Mouse (Mus musculus) embryonic facial prominence, embryonic 14.5 days (tissue): ENCODE measurements around the gene Thsd4. TPM values are rescaled to one million over a fixed set of nuclear protein-coding genes. Genes with fewer than 3 reads are reported as not detected.

Experiments used
- ATAC-seq: fragments of 200-750 bp; cut with Nextera tagmentation; 2 replicates; pipeline ENCODE4 v1.8.0; 2017; ENCODE audit warnings: low read depth, moderate number of reproducible peaks, moderate TSS enrichment
- DNase-seq: peaks from one replicate; pipeline ENCODE4 v3.0.0-alpha.2; 2015; ENCODE audit warnings: low spot score
- H3K27ac ChIP-seq: fragments of 300-500 bp; sonication (generic); replicated peaks from 2 replicates; pipeline ENCODE4 v1.5.1; 2014; ENCODE audit warnings: low read depth, mild to moderate bottlenecking, low read length, moderate library complexity
- H3K27me3 ChIP-seq: fragments of 300-500 bp; sonication (generic); replicated peaks from 2 replicates; pipeline ENCODE4 v1.6.1; 2014; ENCODE audit warnings: low read length; ENCODE audit not compliant: control insufficient read depth, insufficient read depth
- H3K36me3 ChIP-seq: fragments of 300-500 bp; sonication (generic); 2 replicates; pipeline ENCODE4 v1.6.1; 2014; ENCODE audit warnings: low read length, mixed read lengths; ENCODE audit not compliant: control insufficient read depth, insufficient read depth
- H3K4me1 ChIP-seq: fragments of 300-500 bp; sonication (generic); 2 replicates; pipeline ENCODE4 v1.6.1; 2014; ENCODE audit warnings: antibody characterized with exemption, low read length; ENCODE audit not compliant: control insufficient read depth, insufficient read depth
- H3K4me2 ChIP-seq: fragments of 300-500 bp; sonication (generic); 2 replicates; pipeline ENCODE4 v1.6.1; 2014; ENCODE audit warnings: low read depth, mild to moderate bottlenecking, low read length, moderate library complexity, mixed read lengths
- H3K4me3 ChIP-seq: fragments of 300-500 bp; sonication (generic); 2 replicates; pipeline ENCODE4 v1.5.1; 2014; ENCODE audit warnings: low read depth, mild to moderate bottlenecking, low read length
- H3K9ac ChIP-seq: fragments of 300-500 bp; sonication (generic); 2 replicates; pipeline ENCODE4 v1.6.1; 2014; ENCODE audit warnings: low read depth, mild to moderate bottlenecking, low read length, moderate library complexity, mixed read lengths
- H3K9me3 ChIP-seq: fragments of 300-500 bp; sonication (generic); 2 replicates; pipeline ENCODE4 v1.6.1; 2016; ENCODE audit warnings: low read length; ENCODE audit not compliant: control insufficient read depth
- WGBS: fragments of 180-500 bp; shearing (Covaris S2); extraction: QIAGEN DNeasy Blood & Tissue Kit; methylation state at CpG from one replicate; pipeline ENCODE4 v1.1.7; 2014; 5-methylcytosine and 5-hydroxymethylcytosine counted together
- polyA plus RNA-seq: library from polyadenylated mRNA; unstranded; fragments of >200 nt; fragmentation: Nextera tagmentation; extraction: Ambion mirVana; gene quantifications from 2 replicates; pipeline ENCODE4 v1.2.1, GENCODE M21; 2014

Thsd4 gene
- polyA plus RNA-seq, 1 experiment from 2014 or later: 26.1 TPM

DNA sequence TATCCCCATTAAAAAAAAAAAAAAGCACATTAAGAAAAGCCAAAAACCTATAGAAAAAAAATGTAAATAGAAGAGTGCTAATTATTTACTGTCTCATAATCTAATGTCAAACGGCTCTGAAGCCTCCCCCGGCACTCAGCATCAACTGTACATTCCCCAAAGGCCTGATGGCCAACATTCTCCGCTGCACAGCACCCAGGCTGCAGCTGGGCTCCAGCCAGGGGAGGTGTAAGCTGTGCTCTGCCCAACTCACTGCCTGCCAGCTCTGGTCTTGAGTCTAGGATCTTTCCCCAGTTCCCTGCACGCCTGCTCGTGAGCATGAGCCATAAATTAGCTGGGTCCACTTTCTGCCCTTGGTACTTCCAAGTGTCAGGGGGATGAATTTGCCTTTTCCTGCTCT is 15.7 kb downstream of the Thsd4 start:
- Histone ChIP-seq H3K27ac (no peak overlapping the region), H3K9ac (no peak overlapping the region), H3K4me2 (no peak overlapping the region), H3K36me3 (no peaks in the 10 kb centered on the region), H3K9me3 (no peaks in the 10 kb centered on the region), H3K4me1 (peaks cover 10% of the 10 kb centered on the region; the same call in 1 of the 2 replicates), H3K4me3 (no peak overlapping the region), H3K27me3 (no peaks in the 10 kb centered on the region)
- WGBS: 70% methylated on average over 5 of the region's 5 CpGs
- no peak for DNase-seq
- ATAC-seq: no peak

DNA sequence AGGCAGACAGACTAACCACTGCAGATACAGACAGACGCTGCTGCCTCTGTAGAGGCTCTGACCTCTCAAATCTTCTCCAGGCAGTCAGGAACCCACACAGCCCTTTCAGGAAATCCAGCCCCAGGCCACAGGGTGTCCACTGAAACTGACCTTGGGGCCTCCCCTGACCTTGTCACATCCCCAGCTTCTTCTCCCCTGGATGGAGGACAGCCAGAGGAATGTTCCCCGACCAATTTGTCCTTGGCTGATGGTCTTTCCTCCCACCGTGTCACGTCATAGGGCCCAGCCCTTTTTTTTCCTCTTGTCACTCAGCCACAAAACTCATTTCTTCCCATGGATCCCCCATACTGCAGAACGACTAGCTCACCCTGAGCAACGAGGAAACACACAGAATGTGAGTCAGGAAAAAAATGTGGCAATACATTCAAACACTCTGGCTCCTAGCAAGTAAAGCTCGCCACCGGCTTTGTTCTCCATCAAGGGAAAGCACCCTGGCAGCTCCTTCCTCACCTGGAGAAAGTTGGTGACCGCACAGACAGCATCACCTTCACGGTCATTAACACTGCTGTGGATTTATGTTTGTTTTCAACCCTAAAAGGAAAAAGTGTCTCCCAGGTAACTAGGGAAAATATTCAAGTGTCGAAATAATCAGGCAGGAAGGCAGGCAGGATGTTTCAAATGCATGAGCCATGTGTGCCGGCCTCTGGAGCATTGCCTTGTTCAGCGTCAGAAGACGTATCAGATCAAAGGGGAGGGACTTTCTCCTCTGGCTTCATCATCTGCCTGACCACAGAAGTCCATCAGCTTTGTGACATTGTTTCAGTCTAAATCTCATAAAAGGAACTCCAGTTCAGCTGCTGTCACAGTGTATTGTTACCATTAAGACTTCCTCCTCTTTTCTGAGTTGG is 17.2 kb downstream of the Thsd4 start:
- Histone ChIP-seq H3K4me2 (no peak overlapping the region), H3K27ac (no peak overlapping the region), H3K4me3 (no peak overlapping the region), H3K36me3 (no peaks in the 10 kb centered on the region), H3K9ac (no peak overlapping the region), H3K9me3 (no peaks in the 10 kb centered on the region), H3K4me1 (peaks cover 7% of the 10 kb centered on the region; the same call in 1 of the 2 replicates), H3K27me3 (no peaks in the 10 kb centered on the region)
- ATAC-seq: no peak
- no peak for DNase-seq
- 46% methylated on average over 14 of the region's 14 CpGs for WGBS

DNA sequence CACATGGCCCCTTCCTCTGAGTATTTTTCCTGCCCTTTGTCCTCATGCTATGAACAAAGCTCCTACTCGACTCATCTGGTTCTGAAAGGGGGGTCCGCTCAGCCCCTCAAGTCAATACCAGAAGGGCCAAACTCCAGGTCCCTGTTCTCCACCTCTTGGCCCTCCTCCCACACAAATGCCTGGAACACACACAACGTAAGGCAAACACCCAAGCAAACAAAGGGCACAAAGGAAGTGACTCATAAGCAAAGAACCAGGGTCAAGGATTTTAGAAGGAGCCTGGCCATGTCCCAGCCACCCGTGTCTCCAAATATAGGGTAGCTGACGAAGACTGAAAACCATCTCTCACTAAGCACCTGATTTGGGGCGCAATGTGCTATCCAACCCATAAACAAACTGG is 19.6 kb downstream of the Thsd4 start:
- Histone ChIP-seq H3K4me2 (no peak overlapping the region), H3K9me3 (no peaks in the 10 kb centered on the region), H3K4me3 (no peak overlapping the region), H3K27ac (no peak overlapping the region), H3K4me1 (peaks cover 5% of the 10 kb centered on the region; the same call in 1 of the 2 replicates), H3K27me3 (no peaks in the 10 kb centered on the region), H3K36me3 (no peaks in the 10 kb centered on the region), H3K9ac (no peak overlapping the region)
- DNase-seq (no peak), ATAC-seq (no peak)
- 75% methylated on average over 6 of the region's 6 CpGs for WGBS

DNA sequence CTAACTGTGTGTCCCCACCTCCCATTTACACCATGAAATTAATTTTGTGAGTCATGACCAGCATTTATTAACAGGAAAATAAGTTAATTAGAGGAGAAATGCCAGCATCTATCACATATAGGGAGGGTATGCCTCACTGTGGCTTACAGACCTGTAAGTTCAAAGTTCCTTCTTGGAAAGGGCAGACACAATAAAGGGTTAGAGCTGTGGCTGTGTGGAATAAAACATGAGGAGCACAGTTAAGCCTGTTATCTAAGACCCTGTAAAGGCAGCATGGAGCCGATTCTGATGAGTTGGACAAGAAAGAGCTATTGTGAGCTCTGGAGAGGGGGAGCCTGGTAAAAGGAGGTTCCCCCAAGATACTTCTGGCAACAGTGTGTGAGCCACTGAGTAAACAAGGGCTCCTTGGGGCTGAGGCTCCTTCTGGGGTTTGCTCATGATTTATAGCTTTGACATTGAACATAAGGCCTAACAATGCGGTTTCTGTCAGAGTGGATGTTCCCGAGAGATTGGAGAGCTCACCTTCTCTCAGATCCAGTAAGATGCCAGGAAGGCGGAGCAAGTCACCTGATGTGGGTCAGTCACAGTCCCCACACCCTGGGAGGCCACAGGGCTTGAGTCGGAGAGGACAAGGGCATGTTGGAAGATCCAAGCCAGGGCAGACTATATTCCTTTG is 20.2 kb downstream of the Thsd4 start:
- ATAC-seq (no peak), DNase-seq (no peak)
- no peaks in the 10 kb centered on the region for H3K9me3 ChIP-seq
- H3K9ac ChIP-seq: no peak overlapping the region
- peaks cover 3% of the 10 kb centered on the region; the same call in 1 of the 2 replicates for H3K4me1 ChIP-seq
- WGBS: 71% methylated on average over 5 of the region's 5 CpGs
- no peak overlapping the region for H3K4me3 ChIP-seq
- H3K36me3 ChIP-seq: no peaks in the 10 kb centered on the region
- no peak overlapping the region for H3K4me2 ChIP-seq
- no peaks in the 10 kb centered on the region for H3K27me3 ChIP-seq
- H3K27ac ChIP-seq: no peak overlapping the region

DNA sequence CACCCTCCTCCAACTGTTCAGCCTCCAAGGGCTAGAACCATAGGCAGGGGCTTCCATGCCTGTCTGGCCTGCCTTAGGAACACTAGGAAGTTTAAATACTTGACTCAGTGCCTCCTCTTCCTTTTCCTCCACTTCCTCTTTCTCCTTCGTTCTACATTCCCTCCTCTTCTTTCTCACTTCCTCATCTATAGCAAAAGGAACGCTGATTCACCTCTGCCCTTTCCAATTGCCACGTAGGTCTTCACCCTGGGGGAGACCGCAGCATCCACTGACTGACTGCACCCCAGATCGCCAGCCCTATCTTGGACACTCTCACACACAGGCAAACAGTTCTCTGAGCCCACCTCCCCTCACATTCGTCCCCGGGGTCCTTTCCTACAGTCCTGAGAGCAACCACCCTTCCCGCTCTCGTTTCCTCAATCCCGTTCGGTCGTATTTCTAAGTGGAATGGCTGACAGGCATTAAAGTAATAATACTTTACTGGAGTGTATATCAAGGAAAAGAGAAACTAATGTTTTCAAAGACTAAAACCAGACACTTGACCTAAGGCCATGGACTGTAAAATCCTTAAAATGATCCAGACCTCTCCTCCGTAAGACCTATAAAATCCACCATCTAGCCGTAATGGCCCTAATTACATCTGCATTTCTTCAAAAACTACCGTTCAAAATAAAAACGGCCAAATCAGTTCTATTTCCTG is 29.4 kb downstream of the Thsd4 start:
- WGBS: 58% methylated on average over 16 of the region's 16 CpGs
- Histone ChIP-seq H3K27me3 (no peaks in the 10 kb centered on the region; the same call in 1 of the 2 replicates), H3K4me1 (peaks cover 22% of the 10 kb centered on the region), H3K36me3 (no peaks in the 10 kb centered on the region), H3K4me3 (no peak overlapping the region), H3K9me3 (no peaks in the 10 kb centered on the region), H3K27ac (no peak overlapping the region), H3K9ac (no peak overlapping the region), H3K4me2 (no peak overlapping the region)
- DNase-seq: no peak
- no peak for ATAC-seq

DNA sequence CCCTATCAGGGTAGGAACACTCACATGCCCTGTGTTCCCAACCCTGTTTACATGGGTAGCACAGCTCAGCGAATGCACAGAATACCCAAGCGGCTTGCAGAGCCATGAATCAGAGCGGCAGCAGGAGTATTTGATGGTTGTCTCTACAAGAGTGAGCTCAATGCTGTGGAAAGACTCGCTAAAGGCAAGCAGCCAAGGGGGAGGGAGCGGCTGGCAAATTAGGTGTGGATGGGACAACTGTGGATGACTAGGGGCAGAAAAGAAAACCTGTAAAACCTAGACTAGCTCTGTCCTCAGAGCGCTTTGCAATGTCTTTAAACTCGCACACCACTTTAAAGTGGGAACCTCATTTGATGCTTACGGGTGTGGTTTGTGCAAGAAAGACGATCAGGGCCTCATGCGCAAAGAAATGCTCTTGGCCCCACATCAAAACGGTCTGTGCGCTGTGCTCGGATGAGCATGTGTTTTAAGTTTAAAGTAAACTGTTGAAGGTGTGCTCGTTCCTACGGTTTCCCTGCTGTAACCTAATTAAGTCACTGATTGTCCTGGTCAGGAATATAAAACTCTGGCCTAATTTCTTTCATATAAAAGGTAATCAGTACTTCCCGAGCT is 30.3 kb downstream of the Thsd4 start:
- Histone ChIP-seq H3K27ac (no peak overlapping the region), H3K9me3 (no peaks in the 10 kb centered on the region), H3K4me3 (no peak overlapping the region), H3K4me2 (peak overlapping the region; percentile 14; the same call in 1 of the 2 replicates), H3K27me3 (no peaks in the 10 kb centered on the region; the same call in 1 of the 2 replicates), H3K36me3 (no peaks in the 10 kb centered on the region), H3K4me1 (peaks cover 22% of the 10 kb centered on the region), H3K9ac (no peak overlapping the region)
- 39% methylated on average over 16 of the region's 16 CpGs for WGBS
- DNase-seq (peak; percentile 70), ATAC-seq (peak; percentile 30; the same call in 1 of the 2 replicates)

DNA sequence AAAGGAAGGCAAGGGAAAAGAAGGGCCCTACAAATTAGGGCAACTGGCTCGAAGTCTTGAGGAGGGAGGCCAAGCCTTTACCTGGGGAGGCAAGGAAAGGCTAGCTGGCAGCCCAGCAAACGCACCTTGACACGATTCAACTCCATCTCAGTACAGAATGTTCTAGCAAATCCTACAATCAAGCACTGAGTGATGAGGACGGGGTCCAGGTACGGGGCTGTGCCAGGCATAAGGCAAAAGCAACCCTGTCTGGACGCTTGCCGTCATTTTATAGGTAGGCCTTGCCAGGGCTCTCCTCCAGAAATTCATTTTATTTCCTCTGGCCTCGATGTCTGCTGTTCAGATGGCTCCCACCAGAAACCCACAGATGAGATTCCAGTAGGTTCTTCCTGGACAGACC is 30.8 kb downstream of the Thsd4 start:
- H3K36me3 ChIP-seq: no peaks in the 10 kb centered on the region
- ATAC-seq: no peak
- H3K9me3 ChIP-seq: no peaks in the 10 kb centered on the region
- no peak overlapping the region; the same call in 1 of the 2 replicates for H3K27ac ChIP-seq
- peaks cover 22% of the 10 kb centered on the region for H3K4me1 ChIP-seq
- WGBS: 87% methylated on average over 8 of the region's 8 CpGs
- DNase-seq: no peak
- H3K4me2 ChIP-seq: peak overlapping the region; percentile 14; the same call in 1 of the 2 replicates
- no peak overlapping the region for H3K4me3 ChIP-seq
- H3K9ac ChIP-seq: no peak overlapping the region
- H3K27me3 ChIP-seq: no peaks in the 10 kb centered on the region; the same call in 1 of the 2 replicates

DNA sequence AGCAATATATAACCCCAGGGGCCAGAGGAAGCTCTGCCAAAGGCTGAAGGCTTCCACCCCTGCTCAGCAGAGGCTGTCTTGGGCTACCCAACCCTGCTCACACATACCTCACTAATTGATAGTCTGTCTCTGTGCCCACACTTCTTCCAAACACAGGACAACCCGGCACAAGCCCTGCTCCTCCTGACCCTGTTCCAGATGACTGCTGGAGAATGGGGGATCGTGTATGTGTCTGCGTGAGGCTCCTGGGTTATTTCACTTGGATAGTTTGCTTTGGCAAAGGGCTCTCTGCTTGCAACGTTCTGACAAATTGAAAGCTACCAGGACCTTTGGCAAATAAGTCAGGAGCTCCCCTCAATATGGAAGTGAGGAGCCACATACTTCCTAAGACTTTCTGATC is 33.0 kb downstream of the Thsd4 start:
- no peak overlapping the region for H3K9ac ChIP-seq
- H3K9me3 ChIP-seq: no peaks in the 10 kb centered on the region
- H3K27me3 ChIP-seq: no peaks in the 10 kb centered on the region; the same call in 1 of the 2 replicates
- WGBS: 53% methylated on average over 4 of the region's 4 CpGs
- DNase-seq (no peak), ATAC-seq (no peak)
- H3K4me3 ChIP-seq: no peak overlapping the region
- H3K4me1 ChIP-seq: peaks cover 22% of the 10 kb centered on the region
- H3K4me2 ChIP-seq: no peak overlapping the region
- no peak overlapping the region for H3K27ac ChIP-seq
- no peaks in the 10 kb centered on the region for H3K36me3 ChIP-seq
